Mouse (Mus musculus) embryonic facial prominence, embryonic 15.5 days (tissue): ENCODE measurements around the gene Ndufa6. TPM values are rescaled to one million over a fixed set of nuclear protein-coding genes. Genes with fewer than 3 reads are reported as not detected.

ENCODE experiments used
- ATAC-seq: fragments of 200-750 bp; cut with Nextera tagmentation; 2 replicates; pipeline ENCODE4 v1.8.0; 2017; ENCODE audit warnings: low read depth, moderate TSS enrichment; ENCODE audit not compliant: insufficient number of reproducible peaks, low FRiP score, low TSS enrichment
- H3K27ac ChIP-seq: fragments of 300-500 bp; sonication (generic); replicated peaks from 2 replicates; pipeline ENCODE4 v1.5.1; 2015; ENCODE audit warnings: mild to moderate bottlenecking, inconsistent platforms
- H3K27me3 ChIP-seq: fragments of 300-500 bp; sonication (generic); 2 replicates; pipeline ENCODE4 v1.6.1; 2015; ENCODE audit warnings: inconsistent platforms
- H3K36me3 ChIP-seq: fragments of 300-500 bp; sonication (generic); 2 replicates; pipeline ENCODE4 v1.6.1; 2015; ENCODE audit warnings: mild to moderate bottlenecking, inconsistent platforms
- H3K4me1 ChIP-seq: fragments of 300-500 bp; sonication (generic); 2 replicates; pipeline ENCODE4 v1.6.1; 2015; ENCODE audit warnings: inconsistent platforms
- H3K4me2 ChIP-seq: fragments of 300-500 bp; sonication (generic); replicated peaks from 2 replicates; pipeline ENCODE4 v1.6.1; 2015; ENCODE audit warnings: mild to moderate bottlenecking, inconsistent platforms
- H3K4me3 ChIP-seq: fragments of 300-500 bp; sonication (generic); replicated peaks from 2 replicates; pipeline ENCODE4 v1.5.1; 2015; ENCODE audit warnings: mild to moderate bottlenecking, inconsistent platforms
- H3K9ac ChIP-seq: fragments of 300-500 bp; sonication (generic); 2 replicates; pipeline ENCODE4 v1.6.1; 2015; ENCODE audit warnings: inconsistent platforms
- H3K9me3 ChIP-seq: fragments of 300-500 bp; sonication (generic); replicated peaks from 2 replicates; pipeline ENCODE4 v1.6.1; 2016; ENCODE audit warnings: inconsistent platforms
- WGBS: fragments of 180-500 bp; shearing (Covaris S2); methylation state at CpG from one replicate; pipeline ENCODE4 v1.1.7; 2015; 5-methylcytosine and 5-hydroxymethylcytosine counted together
- microRNA-seq: library from miRNA; unstranded; fragments of <30 nt; microRNA quantifications from one replicate; pipeline ENCODE4, GENCODE M21; 2016; ENCODE audit warnings: borderline number of aligned reads
- polyA plus RNA-seq: library from polyadenylated mRNA; unstranded; fragments of >200 nt; fragmentation: Nextera tagmentation; extraction: Ambion mirVana; gene quantifications from 2 replicates; pipeline ENCODE4 v1.2.1, GENCODE M21; 2015

Ndufa6 gene
- polyA plus RNA-seq, 1 experiment from 2014 or later = 320 TPM

DNA sequence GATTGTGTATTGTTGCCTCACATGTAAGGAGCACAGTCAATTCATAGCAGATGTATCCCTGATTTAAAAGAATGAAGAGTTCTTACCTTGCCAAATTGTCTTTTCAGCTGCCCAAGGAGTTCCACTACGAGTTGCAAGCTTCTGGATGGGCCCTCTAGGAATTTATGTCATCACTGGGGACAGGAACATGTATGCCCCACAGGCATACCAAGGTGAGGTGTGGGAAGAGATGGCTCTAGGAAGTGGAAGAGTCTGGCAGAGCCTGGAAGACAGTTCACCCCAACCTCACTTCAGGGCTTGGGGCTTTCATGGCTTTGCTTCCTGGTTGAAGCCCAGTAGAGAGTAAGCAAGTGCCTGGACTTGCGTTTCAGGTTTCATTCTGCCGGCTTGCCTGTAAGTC, 45.7 kb downstream of the Ndufa6 start:
- WGBS = 39% methylated on average over 3 of the region's 3 CpGs
- Histone ChIP-seq H3K4me1 (no peaks in the 10 kb centered on the region), H3K36me3 (no peaks in the 10 kb centered on the region), H3K9ac (no peak overlapping the region), H3K4me3 (no peak overlapping the region), H3K4me2 (no peak overlapping the region), H3K9me3 (no peaks in the 10 kb centered on the region), H3K27me3 (no peaks in the 10 kb centered on the region), H3K27ac (no peak overlapping the region)
- no peak for ATAC-seq

DNA sequence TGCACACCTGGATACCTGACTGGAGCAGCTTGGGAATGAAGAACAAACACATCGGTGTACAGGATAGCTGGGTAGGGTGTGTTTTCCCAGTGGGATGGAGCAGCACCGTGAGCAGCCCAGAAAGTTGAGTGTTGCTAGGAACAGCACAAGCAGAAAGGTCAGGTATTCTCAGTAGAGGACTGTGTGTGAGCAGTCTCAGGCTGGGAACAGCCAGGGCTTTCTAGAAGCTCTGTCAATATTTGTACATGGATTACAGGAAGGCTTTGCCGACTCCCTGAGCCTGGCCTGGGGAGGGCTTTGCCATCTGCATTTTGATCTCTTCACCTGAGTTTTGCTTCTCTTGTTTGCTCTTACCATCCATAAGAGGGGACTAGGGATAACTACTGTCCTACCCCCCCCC, 47.0 kb downstream of the Ndufa6 start:
- H3K9me3 ChIP-seq = no peaks in the 10 kb centered on the region
- no peaks in the 10 kb centered on the region for H3K4me1 ChIP-seq
- no peak for ATAC-seq
- no peak overlapping the region for H3K27ac ChIP-seq
- H3K9ac ChIP-seq = no peak overlapping the region
- no peak overlapping the region for H3K4me3 ChIP-seq
- no peaks in the 10 kb centered on the region for H3K27me3 ChIP-seq
- WGBS = 73% methylated on average over 3 of the region's 3 CpGs
- H3K4me2 ChIP-seq = no peak overlapping the region
- no peaks in the 10 kb centered on the region for H3K36me3 ChIP-seq

Small RNAs within 50 kb of the gene (microRNA-seq; reads per million reads assigned to microRNA genes)
- gene Mir7684 = not detected

Other genes starting within 250 kb of the Ndufa6 start
- 27.6 and 31.1 TPM in 2 replicates for gene Ccdc134, start 226.4 kb downstream of the Ndufa6 start, polyA plus RNA-seq
- gene Srebf2, start 207.1 kb downstream of the Ndufa6 start, polyA plus RNA-seq = 159 and 162 TPM in 2 replicates
- 1.5 and 2.9 TPM in 2 replicates for gene Shisa8, start 141.5 kb downstream of the Ndufa6 start, polyA plus RNA-seq
- gene Tnfrsf13c, start 130.0 kb downstream of the Ndufa6 start, polyA plus RNA-seq = 0.58 and 0.61 TPM in 2 replicates
- 57.7 and 60.9 TPM in 2 replicates for gene Cenpm, start 109.6 kb downstream of the Ndufa6 start, polyA plus RNA-seq
- gene 1500009C09Rik, start 101.9 kb downstream of the Ndufa6 start, polyA plus RNA-seq = not detected in 2 replicates
- gene Sept3, start 79.4 kb downstream of the Ndufa6 start, polyA plus RNA-seq = 17.1 and 18.7 TPM in 2 replicates
- gene Wbp2nl, start 55.4 kb downstream of the Ndufa6 start, polyA plus RNA-seq = 0.20 TPM in 1 of 2 replicates, not detected in the other
- gene Naga, start 15.4 kb downstream of the Ndufa6 start, polyA plus RNA-seq = 64.8 and 65.9 TPM in 2 replicates
- gene Pheta2, start 15.4 kb downstream of the Ndufa6 start, polyA plus RNA-seq = 23.8 and 24.9 TPM in 2 replicates
- 264 and 279 TPM in 2 replicates for gene Smdt1, start 15.4 kb downstream of the Ndufa6 start, polyA plus RNA-seq
- gene Cyp2d22, start 25.9 kb upstream of the Ndufa6 start, polyA plus RNA-seq = 12.2 and 12.3 TPM in 2 replicates
- not detected in 2 replicates for gene Cyp2d11, start 39.7 kb upstream of the Ndufa6 start, polyA plus RNA-seq
- gene Cyp2d10, start 52.9 kb upstream of the Ndufa6 start, polyA plus RNA-seq = not detected in 2 replicates
- gene Cyp2d9, start 79.1 kb upstream of the Ndufa6 start, polyA plus RNA-seq = not detected in 2 replicates
- not detected in 2 replicates for gene Cyp2d12, start 200.8 kb upstream of the Ndufa6 start, polyA plus RNA-seq